Mouse (Mus musculus) heart, postnatal 0 days (tissue): ENCODE data around the gene Trim24.

ENCODE experiments used
- CTCF ChIP-seq: IDR thresholded peaks from 2 replicates; pipeline ENCODE4 v1.5.1; 2016; ENCODE audit warnings: antibody characterized with exemption, control low read depth, low read depth
- EP300 ChIP-seq: IDR thresholded peaks from 2 replicates; pipeline ENCODE4 v1.6.1; 2016; ENCODE audit warnings: antibody characterized with exemption, low read depth

- TF ChIP-seq CTCF (no peak), EP300 (no peak)
These were observed 42.9 kb downstream of the Trim24 start for GRCm38 (mm10) chr6:37913525-37913924.
